Mouse (Mus musculus) T-helper 17 cell (primary cell): ENCODE results near the gene Foxr1.

Experiments used
- in situ Hi-C, 2 experiments: fragments of 300-600 bp; cut with MboI, MseI; formaldehyde crosslinking; loops; 1 replicate in 1 of 2; 2 replicates in 1 of 2; pipeline ENCODE4 v1.15.1; 2025; ENCODE audit warnings: high pct_unique_total_duplicates in 2 of 2

Gene Foxr1

DNA sequence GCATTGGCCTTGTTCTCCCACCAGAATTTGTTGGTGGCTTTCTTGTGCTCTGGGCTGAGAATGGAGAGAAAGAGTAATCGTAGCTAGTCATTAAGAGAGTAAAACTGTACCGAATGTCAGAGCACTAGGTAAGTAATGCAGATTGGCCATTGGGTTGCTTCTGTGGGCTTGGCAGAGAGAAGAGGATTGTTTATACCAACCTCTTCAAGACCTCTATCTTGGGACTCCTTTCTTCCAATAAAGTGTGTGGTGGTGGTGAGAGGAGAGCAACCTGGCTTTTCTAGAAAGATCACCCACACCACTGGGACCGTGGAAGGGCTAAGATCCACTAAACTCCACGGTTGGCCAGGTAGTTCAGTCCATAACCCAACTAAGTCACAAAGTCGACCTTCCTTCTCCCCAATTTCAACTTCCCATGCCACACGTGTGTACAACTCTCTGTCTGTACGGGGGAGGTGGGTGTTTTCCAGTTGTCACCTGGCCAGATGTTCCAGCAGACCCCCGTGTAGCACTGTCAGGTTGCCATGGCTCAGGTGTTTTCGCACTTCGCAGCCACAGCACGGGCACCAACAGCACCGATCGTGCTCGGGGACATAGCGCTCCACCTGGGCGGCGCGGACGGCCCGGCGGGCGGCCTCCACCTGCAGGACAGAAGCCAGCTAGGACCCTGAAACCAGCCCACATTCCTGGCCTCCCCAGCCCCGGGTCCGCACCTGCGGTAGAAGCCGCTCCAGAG, 23.6 kb downstream of the Foxr1 start:
- in situ Hi-C loops, result loop anchor here in 1 of 2 experiments (25.0 kb wide), 1 partner anchor 1155 kb away; no protein-coding TSS in a partner anchor

DNA sequence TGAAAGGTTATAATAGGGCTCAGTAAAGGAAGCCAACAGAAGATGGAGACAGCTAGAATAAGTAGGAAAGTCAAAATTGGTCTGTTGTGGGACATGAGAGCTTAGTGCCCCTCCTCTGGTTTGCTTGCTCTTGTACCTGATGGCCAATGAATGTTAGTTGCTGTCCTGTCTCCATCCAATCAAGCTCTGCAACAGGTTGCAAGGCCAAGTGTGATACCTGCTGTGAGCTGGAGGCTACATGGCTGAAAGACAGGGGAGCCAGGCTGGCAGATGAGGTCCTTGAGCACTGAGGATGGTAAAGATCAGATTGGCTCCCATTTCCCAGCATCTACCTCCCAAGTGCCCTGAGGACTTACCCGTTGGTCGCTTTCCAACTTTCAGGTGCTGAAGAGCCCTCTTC, 28.2 kb downstream of the Foxr1 start:
- in situ Hi-C loops, result loop anchor here in 1 of 2 experiments (25.0 kb wide), 1 partner anchor 1150 kb away; no protein-coding TSS in a partner anchor

DNA sequence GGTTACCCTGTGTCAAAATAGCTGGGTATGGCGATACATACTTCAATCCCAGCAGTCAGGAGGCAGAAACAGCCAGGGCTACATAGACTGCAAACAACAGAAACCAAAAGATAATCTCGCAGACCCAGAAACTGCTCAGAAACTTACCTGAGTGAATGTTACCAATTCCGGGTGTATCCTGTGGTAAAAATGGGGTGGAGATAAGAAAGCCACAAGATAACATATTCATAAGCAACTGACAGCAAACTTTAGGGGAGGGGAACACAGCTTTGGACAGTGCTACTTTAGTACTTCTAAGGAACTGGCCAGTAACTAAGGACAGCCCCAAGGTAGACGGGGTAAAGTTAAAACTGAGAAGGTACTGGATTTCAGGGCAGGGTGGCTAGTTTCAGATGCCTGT, 28.6 kb downstream of the Foxr1 start:
- in situ Hi-C loops, result loop anchor here in 1 of 2 experiments (25.0 kb wide), 1 partner anchor 1150 kb away; no protein-coding TSS in a partner anchor

DNA sequence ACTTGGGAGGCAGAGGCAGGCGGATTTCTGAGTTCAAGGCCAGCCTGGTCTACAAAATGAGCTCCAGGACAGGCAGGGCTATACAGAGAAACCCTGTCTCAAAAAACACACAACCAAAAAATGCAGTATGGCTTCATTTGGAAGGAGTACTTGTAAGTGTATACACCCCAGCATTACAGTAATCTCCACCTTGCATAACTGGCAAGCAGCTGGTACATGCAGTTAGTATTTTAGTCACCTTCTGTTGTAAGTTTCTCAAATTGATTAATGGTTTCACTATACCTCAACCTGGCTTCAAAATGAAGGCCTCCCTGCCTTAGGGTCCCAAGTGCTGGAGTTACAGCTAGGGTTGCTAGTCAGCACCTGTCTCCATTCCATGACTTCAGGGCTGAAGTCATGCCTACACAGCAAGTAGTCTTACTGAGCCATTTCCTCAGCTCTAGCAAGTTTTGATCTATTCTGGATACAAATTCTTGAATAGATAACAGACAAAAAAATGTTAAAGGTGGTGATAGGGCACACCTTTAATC, 29.3 kb downstream of the Foxr1 start:
- in situ Hi-C loops, result loop anchor here in 1 of 2 experiments (25.0 kb wide), 1 partner anchor 1149 kb away; no protein-coding TSS in a partner anchor

DNA sequence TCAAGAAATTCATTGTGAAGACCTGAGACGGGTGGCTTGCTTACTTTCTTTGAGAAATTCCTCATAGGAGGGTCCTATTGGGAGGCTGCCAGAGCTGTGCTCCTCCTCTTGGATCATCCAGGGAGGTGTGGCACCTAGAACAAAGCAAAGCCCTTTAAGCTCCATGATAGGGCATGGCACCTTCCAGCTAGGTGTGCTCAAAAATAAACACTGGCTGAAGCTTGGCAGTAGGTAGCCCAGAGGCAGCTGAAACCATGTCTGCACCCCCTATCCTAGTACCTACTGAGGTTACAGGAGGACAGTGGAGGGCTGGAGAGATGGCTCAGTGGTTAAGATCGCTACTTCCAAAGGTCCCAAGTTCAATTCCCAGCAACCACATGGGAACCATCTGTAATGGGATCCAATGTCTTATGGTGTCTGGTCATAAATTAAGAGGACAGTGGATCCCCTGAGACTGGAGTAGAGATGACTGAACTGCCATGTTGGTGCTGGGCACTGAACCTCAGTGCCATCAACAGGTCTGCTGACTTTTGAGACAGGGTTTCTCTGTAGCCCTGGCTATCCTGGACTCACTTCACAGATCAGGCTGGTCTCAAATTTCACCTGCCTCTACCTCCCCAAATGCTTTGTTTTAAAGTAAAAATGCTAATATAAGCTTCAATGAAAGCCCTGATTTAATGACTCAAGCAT, 30.1 kb downstream of the Foxr1 start:
- in situ Hi-C loops, result loop anchor here in 1 of 2 experiments (25.0 kb wide), 1 partner anchor 1148 kb away; no protein-coding TSS in a partner anchor

DNA sequence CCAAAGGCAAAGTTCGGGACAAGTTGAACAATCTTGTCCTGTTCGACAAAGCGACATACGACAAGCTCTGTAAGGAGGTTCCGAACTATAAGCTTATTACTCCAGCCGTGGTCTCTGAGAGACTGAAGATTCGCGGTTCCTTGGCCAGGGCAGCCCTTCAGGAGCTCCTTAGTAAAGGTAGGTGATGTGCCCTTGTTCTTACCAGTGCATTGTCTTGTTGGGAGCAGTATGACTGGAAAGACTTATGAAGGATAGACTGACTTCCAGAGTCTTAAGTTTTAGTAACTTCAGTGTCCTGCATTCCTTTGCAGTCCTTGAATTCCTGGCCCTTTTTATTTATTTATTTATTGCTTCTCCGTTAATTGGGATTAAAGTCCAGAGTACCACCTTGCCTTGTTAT, 32.2 kb downstream of the Foxr1 start:
- in situ Hi-C loops, result loop anchor here in 1 of 2 experiments (25.0 kb wide), 1 partner anchor 1146 kb away; no protein-coding TSS in a partner anchor

DNA sequence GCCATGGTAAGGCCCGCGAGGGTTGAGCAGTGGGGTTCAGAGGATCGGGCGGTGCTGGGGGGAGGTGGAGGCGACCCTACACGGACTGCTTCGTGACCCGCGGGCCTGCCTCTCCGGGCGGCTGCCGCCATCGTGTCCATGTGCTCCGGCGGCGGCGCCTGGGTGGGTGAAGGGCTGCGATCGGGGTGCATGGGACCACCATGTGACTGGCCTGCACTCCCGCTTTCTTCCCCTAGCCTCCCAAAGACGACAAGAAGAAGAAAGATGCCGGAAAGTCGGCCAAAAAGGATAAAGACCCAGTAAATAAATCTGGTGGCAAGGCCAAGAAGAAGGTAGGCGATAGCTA, 33.2 kb downstream of the Foxr1 start:
- in situ Hi-C loops, result loop anchor here in 1 of 2 experiments (25.0 kb wide), 1 partner anchor 1145 kb away; no protein-coding TSS in a partner anchor

DNA sequence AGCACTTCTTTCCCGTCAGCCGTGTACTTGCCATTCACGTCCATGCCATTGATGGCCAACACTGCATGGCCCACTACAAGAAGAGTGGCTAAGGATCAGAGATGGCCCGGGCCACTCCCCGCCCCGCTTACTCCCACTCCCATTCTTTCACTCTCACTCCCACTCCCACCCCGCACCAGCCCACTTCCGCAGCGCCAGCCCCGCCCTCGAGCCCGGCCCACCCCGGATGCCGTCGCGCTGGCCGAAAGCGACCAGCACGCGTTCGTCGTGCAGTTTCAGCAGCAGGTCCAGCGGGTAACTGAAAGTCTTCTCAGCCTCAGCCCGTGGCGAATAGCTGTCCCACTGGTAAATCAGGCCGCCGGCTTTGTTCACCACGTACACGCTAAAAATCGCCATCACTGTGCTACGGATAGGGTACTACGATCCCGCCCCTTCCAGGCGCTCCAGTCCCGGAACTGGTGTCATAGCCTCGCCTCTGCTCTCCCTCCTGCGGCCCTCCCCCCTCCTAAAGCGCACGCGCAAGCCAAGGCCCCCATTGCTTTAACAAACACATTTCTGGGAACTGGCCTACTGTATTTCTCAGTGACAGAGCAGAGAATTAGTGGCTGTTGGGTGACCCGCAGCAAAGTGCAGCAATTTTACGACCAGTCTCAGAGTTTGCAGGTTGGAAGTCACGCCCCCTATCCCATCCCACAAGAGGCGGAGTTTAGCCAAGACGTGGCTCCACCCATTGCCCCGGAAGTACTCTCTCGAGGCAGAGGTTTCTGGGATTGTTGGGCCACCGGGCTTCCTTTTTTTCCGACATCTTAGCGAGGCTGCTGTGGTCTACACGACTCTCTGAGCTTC, 33.8 kb downstream of the Foxr1 start, which contains the start of the genes Rps25 and Trappc4:
Gene Rps25 (plus strand): TSS at position 234 of the 846 bp plus-strand sequence.
Gene Trappc4 (minus strand): TSS at position 695 of the 846 bp plus-strand sequence.
- in situ Hi-C loops, result loop anchor here in 1 of 2 experiments (25.0 kb wide), 1 partner anchor 1145 kb away; no protein-coding TSS in a partner anchor

DNA sequence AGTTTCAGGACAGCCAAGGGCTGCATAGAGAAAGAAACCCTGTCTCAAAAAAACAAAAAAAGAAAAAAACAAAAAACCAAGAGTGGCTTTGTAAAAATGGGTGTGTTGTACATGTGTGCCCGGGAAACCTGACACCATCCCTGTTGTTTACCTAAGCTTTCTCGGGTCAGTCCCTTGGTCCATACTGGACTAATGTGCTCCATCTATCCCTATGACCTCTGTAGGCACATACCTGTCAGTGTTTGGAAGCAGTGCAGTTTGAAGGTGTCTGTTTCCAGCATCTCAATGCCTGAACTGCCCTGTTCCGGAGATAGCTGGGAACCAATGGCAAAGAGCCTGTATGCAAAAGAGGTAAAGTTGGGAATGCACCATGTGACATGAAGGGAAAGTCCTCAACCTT, 35.9 kb downstream of the Foxr1 start:
- in situ Hi-C loops, result loop anchor here in 1 of 2 experiments (25.0 kb wide), 1 partner anchor 1143 kb away; no protein-coding TSS in a partner anchor

DNA sequence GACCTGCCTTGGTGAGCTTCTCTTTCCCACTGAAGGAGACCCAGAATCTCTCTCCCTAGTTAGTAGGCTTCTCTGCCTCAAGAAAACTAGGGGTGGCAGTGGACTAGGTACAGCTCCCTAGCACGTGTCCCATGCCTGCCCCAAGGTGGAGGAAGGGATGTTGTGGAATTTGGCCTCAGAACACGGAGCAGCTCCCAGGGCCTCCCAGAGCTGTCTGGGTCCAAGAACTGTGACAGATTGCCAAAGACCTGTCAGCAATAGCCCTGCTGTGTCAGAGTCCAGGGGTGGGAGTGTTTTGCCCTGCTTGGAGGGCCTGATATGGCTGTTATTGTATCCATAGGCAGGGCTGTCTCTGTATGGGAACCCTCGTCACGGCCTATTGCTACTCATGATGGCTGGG, 39.9 kb downstream of the Foxr1 start:
- in situ Hi-C loops, result loop anchor here in 1 of 2 experiments (25.0 kb wide), 1 partner anchor 1139 kb away; no protein-coding TSS in a partner anchor

DNA sequence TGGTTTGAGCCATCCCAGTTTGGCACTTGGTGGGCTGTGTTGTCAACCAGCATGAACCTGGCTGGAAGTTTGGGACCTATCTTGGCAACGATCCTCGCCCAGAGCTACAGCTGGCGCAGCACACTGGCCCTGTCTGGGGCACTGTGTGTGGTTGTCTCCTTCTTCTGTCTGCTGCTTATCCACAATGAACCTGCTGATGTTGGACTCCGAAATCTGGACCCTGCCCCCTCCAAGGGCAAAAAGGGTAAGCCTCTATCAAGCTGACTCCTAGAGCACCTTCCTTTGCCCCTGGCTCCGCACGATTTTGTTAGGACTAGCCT, 41.2 kb downstream of the Foxr1 start:
- in situ Hi-C loops, result loop anchor here (5.0 to 25.0 kb wide), 3 partner anchors 57 to 1685 kb away; partner anchors contain the start of gene Hmbs (in 2 of the 2)

DNA sequence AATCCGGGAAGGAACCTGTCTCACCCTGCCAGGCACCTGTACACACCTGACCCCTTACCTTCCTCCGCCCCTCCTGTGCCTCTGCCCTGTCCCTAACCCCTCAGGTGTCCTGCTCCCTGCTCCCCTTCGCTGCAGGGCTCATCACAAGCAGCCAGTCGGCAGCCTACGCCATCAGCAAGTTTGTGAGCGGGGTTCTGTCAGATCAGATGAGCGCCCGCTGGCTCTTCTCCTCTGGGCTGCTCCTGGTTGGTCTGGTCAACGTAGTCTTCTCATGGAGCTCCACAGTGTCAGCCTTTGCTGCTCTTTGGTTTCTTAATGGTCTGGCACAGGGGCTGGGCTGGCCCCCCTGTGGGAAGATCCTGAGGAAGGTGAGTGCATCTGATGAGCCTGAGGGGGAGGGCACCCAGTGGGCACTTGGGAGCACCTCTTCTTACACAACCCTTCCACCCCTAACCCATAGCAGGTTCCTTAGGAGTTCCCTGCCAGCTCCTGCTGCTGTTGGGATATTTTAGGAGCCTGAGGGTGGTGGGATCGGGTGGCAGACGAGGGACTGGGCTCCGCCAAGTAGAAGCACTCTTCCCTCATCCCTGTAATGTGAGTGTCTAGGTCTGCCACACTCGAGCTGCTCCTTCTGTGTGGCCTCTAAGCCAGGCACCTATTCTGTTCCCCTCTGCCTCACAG, 41.7 kb downstream of the Foxr1 start:
- in situ Hi-C loops, result loop anchor here (5.0 to 10.0 kb wide), 2 partner anchors 57 to 1686 kb away; partner anchors contain the start of gene Hmbs (in 2 of the 2)

DNA sequence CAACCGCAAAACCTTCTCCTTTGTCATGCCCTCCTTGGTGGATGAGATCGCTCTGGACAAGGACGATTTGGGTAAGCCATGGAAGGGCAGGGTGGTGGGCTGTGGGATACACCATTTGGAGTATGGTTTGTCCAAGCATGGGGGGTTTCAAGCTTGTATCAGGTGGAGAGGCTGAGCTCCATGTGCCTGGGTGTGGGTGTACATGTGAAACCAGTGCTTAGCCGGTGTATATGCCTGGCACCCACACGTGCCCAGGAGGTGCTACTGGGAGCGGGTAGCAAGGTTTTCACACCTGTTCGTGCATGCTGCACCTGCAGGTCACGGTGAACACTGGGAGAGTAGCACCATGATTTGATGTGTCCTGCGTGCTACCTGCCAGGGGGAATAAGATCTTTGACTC, 42.4 kb downstream of the Foxr1 start:
- in situ Hi-C loops, result loop anchor here (5.0 to 10.0 kb wide), 2 partner anchors 56 to 1686 kb away; partner anchors contain the start of gene Hmbs (in 2 of the 2)

DNA sequence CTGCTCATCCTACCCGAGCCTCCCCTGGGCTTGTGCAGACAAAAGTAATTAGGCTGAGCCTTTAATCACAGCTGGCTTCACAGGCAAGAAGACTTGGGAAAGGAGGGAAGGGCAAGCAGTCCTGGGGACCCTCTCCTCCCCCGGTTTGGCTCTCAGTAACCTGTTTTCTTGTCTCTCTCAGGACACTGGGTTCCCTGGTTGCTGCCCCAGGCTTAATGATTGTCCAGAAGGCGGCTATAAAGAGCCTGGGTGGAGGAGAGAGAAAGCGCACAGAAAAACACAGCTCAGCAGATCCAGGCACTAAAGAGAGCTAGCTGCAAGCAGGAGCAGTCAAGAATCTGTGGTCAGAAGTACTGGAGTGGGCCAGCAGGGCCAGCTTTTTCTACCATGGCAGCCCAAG, 42.8 kb downstream of the Foxr1 start:
- in situ Hi-C loops, result loop anchor here (5.0 to 10.0 kb wide), 2 partner anchors 56 to 1687 kb away; partner anchors contain the start of gene Hmbs (in 2 of the 2)

DNA sequence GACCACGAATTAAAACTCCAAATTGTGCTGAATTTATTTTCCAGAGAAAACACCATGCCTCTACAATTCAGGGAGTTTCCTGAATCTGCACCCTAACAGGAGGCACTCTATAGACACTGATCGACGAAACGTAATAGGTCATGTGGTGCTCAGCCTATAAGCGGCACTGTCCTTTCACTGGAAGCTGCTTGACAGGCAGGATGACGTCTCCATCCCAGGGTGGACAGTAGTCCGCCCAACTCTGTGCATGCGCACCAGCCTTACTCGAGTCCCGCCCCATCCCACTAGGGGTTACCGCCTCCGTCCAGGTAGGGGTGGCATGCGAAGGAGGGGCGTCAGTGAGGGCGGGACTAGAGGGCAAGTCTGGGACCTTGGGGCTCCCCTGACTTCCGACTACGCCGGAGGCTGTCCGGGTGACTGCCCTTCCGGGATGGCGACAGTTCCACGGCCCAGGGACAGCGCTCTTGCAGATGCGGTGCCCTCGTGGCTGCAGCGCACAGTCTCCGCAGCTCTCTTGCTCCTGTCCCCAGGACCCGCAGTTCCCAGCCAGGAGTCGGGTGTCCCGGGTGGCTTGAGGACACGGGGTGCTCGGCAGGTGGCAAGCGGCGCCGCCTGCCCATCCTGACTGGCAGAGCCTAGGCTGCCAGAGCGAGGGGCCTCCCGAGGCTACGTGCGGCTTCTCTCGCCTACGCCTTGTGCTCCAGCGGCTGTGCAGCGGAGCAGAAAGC, 44.1 kb downstream of the Foxr1 start, which contains the start of gene Slc37a4:
Gene Slc37a4 (plus strand): TSS at position 169 of the 728 bp plus-strand sequence.
- in situ Hi-C loops, result loop anchor here (5.0 to 10.0 kb wide), 2 partner anchors 55 to 1688 kb away; partner anchors contain the start of gene Hmbs (in 2 of the 2)

DNA sequence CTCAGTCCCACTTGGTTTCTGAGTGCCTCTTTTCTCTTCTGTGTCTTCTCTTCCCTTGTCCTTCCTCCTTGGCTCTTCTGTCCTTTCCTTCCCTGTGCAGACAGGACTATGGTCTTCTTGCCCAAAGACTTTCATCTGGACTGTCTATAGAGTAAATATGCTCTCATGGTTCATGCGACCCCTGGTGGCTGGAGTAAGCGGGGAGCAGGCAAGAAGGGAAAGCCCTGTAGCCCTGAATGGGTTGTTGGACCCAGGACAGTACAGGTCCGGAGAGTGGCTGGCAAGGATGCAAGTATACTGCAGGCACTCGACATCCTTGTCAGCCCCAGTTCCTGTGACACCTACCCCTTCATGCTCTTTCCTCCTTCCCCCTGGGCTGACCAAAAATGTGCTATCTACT, 49.5 kb downstream of the Foxr1 start:
- in situ Hi-C loops, result loop anchor here in 1 of 2 experiments (10.0 kb wide), 1 partner anchor 1693 kb away; no protein-coding TSS in a partner anchor

DNA sequence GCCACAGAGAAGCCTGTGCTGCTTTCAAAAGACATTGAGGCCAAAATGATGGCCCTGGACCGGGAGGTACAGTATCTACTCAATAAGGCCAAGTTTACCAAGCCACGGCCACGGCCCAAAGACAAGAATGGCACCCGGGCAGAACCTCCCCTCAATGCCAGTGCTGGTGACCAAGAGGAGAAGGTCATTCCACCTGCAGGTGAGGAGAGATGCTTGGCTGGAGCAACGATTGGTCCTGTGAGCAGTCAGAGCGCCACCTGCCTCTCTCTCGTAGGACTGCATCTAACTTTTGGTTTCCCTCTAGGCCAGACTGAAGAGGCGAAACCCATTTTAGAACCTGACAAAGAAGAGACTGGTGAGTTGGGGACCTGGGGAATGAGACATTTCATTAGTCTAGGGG, 51.7 kb downstream of the Foxr1 start:
- in situ Hi-C loops, result no loop called here

DNA sequence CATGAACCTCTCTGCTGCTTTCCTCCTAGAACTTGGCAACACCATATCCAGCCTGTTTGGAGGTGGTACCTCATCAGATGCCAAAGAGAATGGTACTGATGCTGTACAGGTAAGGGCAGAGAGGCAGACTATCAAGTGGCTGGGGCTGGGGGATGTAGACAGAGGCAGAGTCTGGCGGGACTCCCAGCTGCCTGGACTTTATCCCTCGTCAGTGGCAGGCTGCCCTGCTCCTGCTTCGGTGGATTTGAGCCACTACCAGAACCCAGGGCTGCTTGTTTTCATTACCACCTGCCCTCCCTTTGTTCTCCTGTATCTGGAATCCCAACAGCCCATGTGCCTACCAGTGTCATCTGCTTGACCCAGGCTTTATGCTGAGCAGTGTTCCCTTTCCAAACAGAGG, 53.7 kb downstream of the Foxr1 start:
- in situ Hi-C loops, result no loop called here

DNA sequence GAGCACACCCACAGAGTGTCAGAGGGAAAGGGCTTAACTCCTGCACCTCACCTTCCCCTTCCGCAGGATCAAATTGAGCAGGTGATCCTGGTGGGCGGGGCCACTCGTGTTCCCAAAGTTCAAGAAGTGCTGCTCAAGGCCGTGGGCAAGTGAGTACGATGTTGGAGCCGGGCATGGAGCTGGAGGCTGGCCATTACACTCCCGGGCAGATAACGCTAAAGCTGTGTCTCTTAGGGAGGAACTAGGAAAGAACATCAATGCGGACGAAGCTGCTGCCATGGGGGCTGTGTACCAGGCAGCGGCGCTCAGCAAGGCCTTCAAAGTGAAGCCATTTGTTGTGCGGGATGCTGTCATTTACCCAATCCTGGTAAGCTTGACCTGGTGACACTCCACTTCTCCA, 56.3 kb downstream of the Foxr1 start:
- in situ Hi-C loops, result no loop called here
